Mouse (Mus musculus) neural tube, embryonic 12.5 days (tissue): ENCODE measurements around the gene Fam129b. TPM values are rescaled to one million over a fixed set of nuclear protein-coding genes. Genes with fewer than 3 reads are reported as not detected.

Experiments
- ATAC-seq: fragments of 200-750 bp; cut with Nextera tagmentation; 2 replicates; pipeline ENCODE4 v1.8.0; 2017; ENCODE audit warnings: low read depth, mild to moderate bottlenecking, moderate TSS enrichment, moderate library complexity; ENCODE audit not compliant: low FRiP score
- H3K27ac ChIP-seq: fragments of 300-500 bp; sonication (generic); 2 replicates; pipeline ENCODE4 v1.5.1; 2016
- H3K27me3 ChIP-seq: fragments of 300-500 bp; sonication (generic); replicated peaks from 2 replicates; pipeline ENCODE4 v1.6.1; 2016; ENCODE audit warnings: mild to moderate bottlenecking
- H3K36me3 ChIP-seq: fragments of 300-500 bp; sonication (generic); 2 replicates; pipeline ENCODE4 v1.6.1; 2016; ENCODE audit warnings: mild to moderate bottlenecking
- H3K4me1 ChIP-seq: fragments of 300-500 bp; sonication (generic); 2 replicates; pipeline ENCODE4 v1.6.1; 2016
- H3K4me2 ChIP-seq: fragments of 300-500 bp; sonication (generic); replicated peaks from 2 replicates; pipeline ENCODE4 v1.6.1; 2016; ENCODE audit warnings: mild to moderate bottlenecking
- H3K4me3 ChIP-seq: fragments of 300-500 bp; sonication (generic); 2 replicates; pipeline ENCODE4 v1.5.1; 2016
- H3K9ac ChIP-seq: fragments of 300-500 bp; sonication (generic); 2 replicates; pipeline ENCODE4 v1.6.1; 2016; ENCODE audit warnings: mild to moderate bottlenecking
- H3K9me3 ChIP-seq: fragments of 300-500 bp; sonication (generic); 2 replicates; pipeline ENCODE4 v1.6.1; 2016; ENCODE audit warnings: mild to moderate bottlenecking
- WGBS: fragments of 180-500 bp; shearing (Covaris S2); methylation state at CpG from one replicate; pipeline ENCODE4 v1.1.7; 2016; 5-methylcytosine and 5-hydroxymethylcytosine counted together
- polyA plus RNA-seq: library from polyadenylated mRNA; unstranded; fragments of >200 nt; fragmentation: Nextera tagmentation; extraction: Ambion mirVana; gene quantifications from 2 replicates; pipeline ENCODE4 v1.2.1, GENCODE M21; 2016

The Fam129b gene
- polyA plus RNA-seq = 39.6 and 40.3 TPM in 2 replicates

DNA sequence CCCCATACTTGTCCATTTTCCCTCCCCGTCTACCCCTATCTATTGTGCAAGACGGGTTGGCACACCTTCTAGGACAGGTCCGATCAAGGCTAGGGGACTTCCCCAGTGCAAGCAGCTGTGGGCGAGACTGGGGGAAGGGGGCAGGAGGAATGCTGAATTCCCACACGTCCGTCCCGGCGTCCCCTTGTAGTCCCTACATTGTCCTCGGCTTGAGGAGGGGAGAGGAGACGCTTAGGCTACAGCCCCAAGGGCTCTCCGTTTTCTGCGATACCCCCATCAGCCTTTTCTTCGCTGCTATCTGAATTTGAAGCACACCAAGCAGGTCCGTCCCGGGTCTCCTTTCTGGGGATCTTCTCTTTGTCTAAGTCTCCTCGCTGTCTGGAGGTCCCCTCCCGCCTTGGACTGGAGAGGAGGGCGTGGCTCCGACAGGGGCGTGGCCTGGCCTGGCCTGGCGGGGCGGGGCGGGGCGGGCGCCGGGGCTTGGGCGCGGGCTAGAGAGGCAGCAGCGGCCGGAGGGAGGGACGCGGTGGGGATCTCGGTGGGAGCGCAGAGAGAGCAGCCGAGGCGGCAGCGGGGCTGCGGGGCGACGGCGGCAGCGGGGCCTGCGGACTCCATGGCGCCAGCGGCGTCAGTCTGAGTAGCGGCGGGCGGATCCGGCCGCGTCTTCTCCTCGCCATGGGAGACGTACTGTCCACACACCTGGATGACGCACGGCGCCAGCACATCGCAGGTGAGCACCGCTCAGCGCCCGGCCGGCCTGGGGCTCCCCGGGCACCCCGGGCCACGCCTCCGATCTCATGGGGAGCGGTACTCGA, at the start of gene Fam129b:
Gene Fam129b, plus strand, starts transcription at position 440 of the 815 bp plus-strand sequence.
- under 1% methylated on average over 68 of the region's 68 CpGs for WGBS
- Histone ChIP-seq H3K36me3 (no peaks in the 10 kb centered on the region), H3K27me3 (no peaks in the 10 kb centered on the region), H3K4me2 (peak within 1 kb of the TSS; percentile 91), H3K4me1 (peaks cover 62% of the 10 kb centered on the region), H3K9me3 (no peaks in the 10 kb centered on the region), H3K27ac (peak within 1 kb of the TSS; percentile 66), H3K4me3 (peak within 1 kb of the TSS; percentile 79), H3K9ac (peak within 1 kb of the TSS; percentile 93)
- peak; percentile 89 for ATAC-seq

DNA sequence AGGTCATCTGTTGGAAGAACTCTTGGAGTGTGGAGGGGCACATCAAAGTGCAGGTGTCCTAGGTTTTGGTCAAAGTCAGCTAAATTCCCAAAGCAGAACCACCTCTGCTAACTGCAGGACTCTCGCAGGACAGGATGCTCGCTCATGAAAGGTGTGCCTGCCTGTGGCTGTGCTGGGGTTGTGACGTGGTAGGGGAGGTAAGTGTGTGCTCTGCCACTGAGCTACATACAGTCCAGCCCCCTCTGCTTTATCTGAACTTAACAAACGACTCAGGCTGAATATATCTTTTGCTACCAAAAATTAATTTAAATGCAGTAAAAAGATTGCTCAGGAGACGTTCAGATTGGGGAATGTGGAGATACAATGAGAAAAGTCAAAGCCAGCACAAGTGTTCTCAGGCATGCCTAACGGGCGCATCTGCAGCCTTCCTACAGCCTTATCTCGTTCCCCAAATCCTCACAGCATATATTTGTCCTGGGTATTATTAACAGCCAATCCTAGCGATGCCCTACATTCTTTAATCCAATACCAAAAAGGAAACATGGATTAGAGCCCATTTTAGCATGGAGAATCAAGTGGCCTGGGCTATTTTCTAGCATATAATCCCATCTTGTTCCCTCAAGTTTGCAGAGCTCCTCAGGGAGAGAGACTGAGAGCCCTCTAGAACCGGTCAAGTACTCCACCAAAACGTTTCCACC, 46.8 kb upstream of the Fam129b start:
- no peaks in the 10 kb centered on the region for H3K27me3 ChIP-seq
- H3K36me3 ChIP-seq = no peaks in the 10 kb centered on the region
- H3K27ac ChIP-seq = no peak overlapping the region
- no peak overlapping the region for H3K4me3 ChIP-seq
- peaks cover 5% of the 10 kb centered on the region for H3K4me1 ChIP-seq
- no peak overlapping the region for H3K9ac ChIP-seq
- H3K9me3 ChIP-seq = no peaks in the 10 kb centered on the region
- 83% methylated on average over 11 of the region's 11 CpGs for WGBS
- no peak for ATAC-seq
- H3K4me2 ChIP-seq = no peak overlapping the region

DNA sequence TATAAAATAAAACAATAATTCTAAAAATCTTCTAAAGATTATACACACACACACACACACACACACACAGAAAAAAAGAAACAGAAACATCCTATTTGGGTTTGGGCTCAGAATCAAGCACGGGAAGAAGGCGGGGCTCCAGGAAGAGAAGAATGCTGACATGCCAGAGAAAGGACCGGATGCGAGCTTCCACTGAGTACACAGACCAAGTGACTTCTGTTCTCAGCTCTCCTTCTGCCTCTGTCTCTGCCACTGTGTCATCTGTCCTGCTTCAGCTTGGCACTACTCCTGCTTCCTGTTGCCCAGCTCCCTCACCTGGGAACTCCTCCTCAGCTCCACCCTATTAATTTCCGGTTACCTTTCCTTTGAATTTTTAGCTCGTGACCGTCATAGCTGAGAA, 41.4 kb upstream of the Fam129b start:
- Histone ChIP-seq H3K27ac (0 out of 2 replicates have a peak overlapping the region, but pooled peaks have one; percentile 21), H3K4me2 (no peak overlapping the region)
- WGBS = 71% methylated on average over 7 of the region's 7 CpGs

DNA sequence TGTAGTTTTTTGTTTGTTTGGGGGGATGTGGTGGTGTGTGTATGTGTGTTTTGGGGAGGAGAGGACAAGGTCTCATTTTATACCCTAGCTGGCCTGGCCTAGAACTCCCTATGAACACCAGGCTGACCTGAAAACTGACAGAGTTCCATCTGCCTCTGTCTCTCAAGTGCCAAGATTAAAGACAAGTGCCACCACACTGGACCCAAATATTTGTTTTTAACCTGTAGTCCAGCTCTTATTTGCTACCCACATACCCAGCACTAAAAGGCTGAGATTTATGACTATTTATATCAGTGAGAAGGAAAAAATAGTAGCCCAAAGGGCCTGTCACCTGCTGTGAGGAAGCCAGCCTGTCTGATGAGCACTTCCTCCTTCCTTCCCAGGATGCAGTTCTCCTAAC, 40.3 kb upstream of the Fam129b start:
- no peak for ATAC-seq
- H3K27ac ChIP-seq = no peak overlapping the region

More for the DNA sequence above, 41.4 kb upstream of the Fam129b start:
- no peak for ATAC-seq
- H3K36me3 ChIP-seq = no peaks in the 10 kb centered on the region
- H3K9ac ChIP-seq = no peak overlapping the region
- no peak overlapping the region for H3K4me3 ChIP-seq
- H3K9me3 ChIP-seq = no peaks in the 10 kb centered on the region
- peaks cover 3% of the 10 kb centered on the region; the same call in 1 of the 2 replicates for H3K4me1 ChIP-seq
- H3K27me3 ChIP-seq = no peaks in the 10 kb centered on the region

DNA sequence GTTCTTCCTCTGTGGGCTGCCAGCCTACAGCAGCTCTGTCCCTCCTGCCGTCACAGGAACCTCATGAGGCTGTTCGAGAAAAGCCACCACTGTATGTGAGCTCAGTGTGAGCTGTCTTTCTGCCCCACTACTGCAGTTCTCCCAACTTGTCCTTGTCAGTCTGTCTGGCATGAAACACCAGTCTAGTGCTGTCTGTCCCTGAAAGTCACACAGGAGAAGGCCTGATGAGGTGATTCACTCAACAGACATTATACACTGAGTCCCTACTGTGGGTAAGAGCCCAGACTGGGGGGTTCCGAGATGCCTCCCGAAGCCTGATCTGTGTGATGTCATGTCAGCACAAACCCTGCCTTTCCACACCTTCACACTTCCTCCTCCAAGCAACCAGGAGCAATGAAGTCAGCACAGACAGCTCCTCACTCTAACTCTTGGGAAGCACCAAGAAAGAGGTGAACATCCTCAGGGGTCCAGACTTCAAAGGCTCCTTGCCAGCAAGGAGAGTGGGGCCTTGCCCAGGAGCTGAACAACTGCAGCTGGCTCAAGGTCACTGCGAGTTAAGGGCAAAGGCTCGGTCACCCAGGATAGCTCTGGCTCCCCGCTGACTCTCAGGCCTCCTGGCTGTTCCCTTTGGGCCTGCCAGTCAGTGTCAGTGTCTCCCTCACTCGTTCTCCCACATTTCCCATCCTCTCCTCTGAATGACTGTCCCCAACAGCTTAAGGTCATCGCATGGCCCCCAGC, 37.6 kb upstream of the Fam129b start:
- H3K27ac ChIP-seq = no peak overlapping the region
- H3K36me3 ChIP-seq = peaks cover 4% of the 10 kb centered on the region; the same call in 1 of the 2 replicates
- H3K27me3 ChIP-seq = no peaks in the 10 kb centered on the region
- H3K4me3 ChIP-seq = no peak overlapping the region
- H3K9me3 ChIP-seq = no peaks in the 10 kb centered on the region
- H3K9ac ChIP-seq = no peak overlapping the region
- ATAC-seq = no peak
- no peak overlapping the region for H3K4me2 ChIP-seq
- peaks cover 3% of the 10 kb centered on the region; the same call in 1 of the 2 replicates for H3K4me1 ChIP-seq
- 64% methylated on average over 9 of the region's 9 CpGs for WGBS

More for the DNA sequence above, 40.3 kb upstream of the Fam129b start:
- no peak overlapping the region for H3K4me3 ChIP-seq
- no peak overlapping the region for H3K9ac ChIP-seq
- H3K36me3 ChIP-seq = no peaks in the 10 kb centered on the region; the same call in 1 of the 2 replicates
- peaks cover 3% of the 10 kb centered on the region; the same call in 1 of the 2 replicates for H3K4me1 ChIP-seq
- H3K27me3 ChIP-seq = no peaks in the 10 kb centered on the region
- H3K4me2 ChIP-seq = no peak overlapping the region
- no peaks in the 10 kb centered on the region for H3K9me3 ChIP-seq

DNA sequence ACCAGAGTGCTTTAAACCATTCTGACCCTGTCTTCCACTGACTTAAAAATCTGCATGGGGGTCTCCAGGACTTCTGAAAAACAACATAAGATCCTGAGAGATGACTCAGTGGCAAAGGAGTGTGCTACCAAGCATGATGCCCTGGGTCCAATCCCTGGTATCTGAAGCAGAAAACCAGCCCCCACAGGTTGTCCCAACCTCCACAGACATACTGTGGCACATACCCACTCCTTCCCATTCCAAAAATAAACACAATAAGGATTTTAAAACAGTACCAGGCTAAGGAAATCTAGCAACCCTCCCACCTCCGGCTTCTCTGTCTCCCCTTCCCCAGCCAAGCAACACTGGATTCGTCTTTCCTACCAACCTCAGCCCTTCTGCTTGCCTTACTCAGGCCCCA, 36.7 kb upstream of the Fam129b start:
- Histone ChIP-seq H3K27ac (no peak overlapping the region), H3K9ac (no peak overlapping the region), H3K4me2 (no peak overlapping the region), H3K4me1 (peaks cover 3% of the 10 kb centered on the region; the same call in 1 of the 2 replicates), H3K9me3 (no peaks in the 10 kb centered on the region), H3K36me3 (peaks cover 4% of the 10 kb centered on the region; the same call in 1 of the 2 replicates), H3K4me3 (no peak overlapping the region), H3K27me3 (no peaks in the 10 kb centered on the region)
- WGBS = 85% methylated on average over 2 of the region's 2 CpGs
- ATAC-seq = no peak

DNA sequence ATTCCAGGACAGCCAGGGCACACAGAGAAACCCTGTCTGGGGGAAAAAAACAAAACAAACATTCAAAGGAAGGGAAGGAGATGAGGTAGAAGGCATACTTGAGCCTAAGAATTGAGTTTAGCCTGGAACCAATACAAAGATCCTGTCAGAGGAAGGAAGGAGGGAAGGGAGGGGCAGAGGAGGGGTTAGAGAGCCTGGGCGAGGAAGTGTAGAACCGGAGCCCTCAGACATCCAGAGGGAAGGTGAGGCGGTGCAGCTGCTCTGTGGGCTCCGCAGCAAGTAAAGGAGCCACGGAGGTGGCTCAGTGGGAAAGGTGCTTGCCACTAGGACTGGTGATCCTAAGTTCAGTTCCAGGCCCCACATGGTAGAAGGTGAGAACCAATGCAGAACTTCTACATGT, 34.8 kb upstream of the Fam129b start:
- 72% methylated on average over 5 of the region's 5 CpGs for WGBS
- no peak overlapping the region for H3K9ac ChIP-seq
- no peak for ATAC-seq

DNA sequence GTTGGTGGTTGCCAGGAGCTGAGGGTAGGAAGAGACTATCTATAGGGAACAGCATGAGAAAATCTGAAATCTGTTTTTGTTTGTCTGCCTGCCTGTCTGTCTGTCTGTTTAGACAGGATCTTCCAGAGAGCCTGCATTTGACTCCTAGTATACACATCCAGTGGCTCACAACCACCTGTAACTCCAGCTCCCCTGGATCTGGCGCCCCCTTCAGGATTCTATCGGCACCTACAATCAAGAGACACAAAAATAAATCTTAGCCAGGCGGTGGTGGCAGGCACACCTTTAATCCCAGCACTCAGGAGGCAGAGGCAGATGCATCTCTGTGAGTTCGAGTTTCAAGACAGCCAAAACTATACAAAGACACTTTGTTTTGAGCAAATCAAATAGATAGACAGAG, 33.4 kb upstream of the Fam129b start:
- 45% methylated on average over 4 of the region's 4 CpGs for WGBS
- Histone ChIP-seq H3K36me3 (peaks cover 4% of the 10 kb centered on the region; the same call in 1 of the 2 replicates), H3K9ac (no peak overlapping the region), H3K4me1 (peaks cover 10% of the 10 kb centered on the region), H3K27me3 (no peaks in the 10 kb centered on the region), H3K4me2 (no peak overlapping the region), H3K4me3 (no peak overlapping the region), H3K27ac (no peak overlapping the region), H3K9me3 (no peaks in the 10 kb centered on the region)
- no peak for ATAC-seq

More for the DNA sequence above, 34.8 kb upstream of the Fam129b start:
- no peaks in the 10 kb centered on the region for H3K27me3 ChIP-seq
- no peak overlapping the region for H3K27ac ChIP-seq
- peaks cover 4% of the 10 kb centered on the region; the same call in 1 of the 2 replicates for H3K36me3 ChIP-seq
- H3K4me2 ChIP-seq = no peak overlapping the region
- no peak overlapping the region for H3K4me3 ChIP-seq
- no peaks in the 10 kb centered on the region for H3K9me3 ChIP-seq
- peaks cover 7% of the 10 kb centered on the region for H3K4me1 ChIP-seq

DNA sequence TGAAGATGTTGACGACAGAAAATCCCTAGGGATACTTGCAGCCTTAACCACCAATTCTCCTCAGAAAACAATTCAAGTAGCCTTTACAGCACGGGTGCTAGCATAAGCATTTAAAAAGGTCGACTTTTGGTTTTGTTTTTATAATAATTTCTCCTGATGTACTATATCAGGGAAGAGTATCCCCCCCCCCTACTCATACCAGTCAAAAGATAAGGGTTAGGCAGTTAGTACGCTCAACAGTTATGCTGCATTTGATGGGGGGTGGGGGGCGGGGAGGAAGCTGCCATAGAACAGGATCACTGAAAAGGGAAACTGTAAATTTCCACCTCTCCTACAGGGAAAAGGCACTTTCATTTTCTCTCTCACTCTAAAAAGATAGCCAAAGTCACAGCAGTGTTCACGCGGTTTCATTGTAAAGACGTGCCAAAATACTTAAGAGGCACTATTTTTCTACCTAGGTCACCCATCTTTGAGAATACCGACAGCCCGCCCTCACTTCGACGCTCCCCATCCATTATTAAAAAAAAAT, 30.3 kb upstream of the Fam129b start:
- WGBS = 4% methylated on average over 12 of the region's 12 CpGs
- Histone ChIP-seq H3K27ac (0 out of 2 replicates have a peak overlapping the region, but pooled peaks have one; percentile 59), H3K27me3 (no peaks in the 10 kb centered on the region), H3K36me3 (peaks cover 4% of the 10 kb centered on the region; the same call in 1 of the 2 replicates), H3K9ac (peak overlapping the region; percentile 85), H3K4me1 (peaks cover 6% of the 10 kb centered on the region), H3K4me2 (peak overlapping the region; percentile 95), H3K9me3 (no peaks in the 10 kb centered on the region), H3K4me3 (peak overlapping the region; percentile 77)
- no peak for ATAC-seq

DNA sequence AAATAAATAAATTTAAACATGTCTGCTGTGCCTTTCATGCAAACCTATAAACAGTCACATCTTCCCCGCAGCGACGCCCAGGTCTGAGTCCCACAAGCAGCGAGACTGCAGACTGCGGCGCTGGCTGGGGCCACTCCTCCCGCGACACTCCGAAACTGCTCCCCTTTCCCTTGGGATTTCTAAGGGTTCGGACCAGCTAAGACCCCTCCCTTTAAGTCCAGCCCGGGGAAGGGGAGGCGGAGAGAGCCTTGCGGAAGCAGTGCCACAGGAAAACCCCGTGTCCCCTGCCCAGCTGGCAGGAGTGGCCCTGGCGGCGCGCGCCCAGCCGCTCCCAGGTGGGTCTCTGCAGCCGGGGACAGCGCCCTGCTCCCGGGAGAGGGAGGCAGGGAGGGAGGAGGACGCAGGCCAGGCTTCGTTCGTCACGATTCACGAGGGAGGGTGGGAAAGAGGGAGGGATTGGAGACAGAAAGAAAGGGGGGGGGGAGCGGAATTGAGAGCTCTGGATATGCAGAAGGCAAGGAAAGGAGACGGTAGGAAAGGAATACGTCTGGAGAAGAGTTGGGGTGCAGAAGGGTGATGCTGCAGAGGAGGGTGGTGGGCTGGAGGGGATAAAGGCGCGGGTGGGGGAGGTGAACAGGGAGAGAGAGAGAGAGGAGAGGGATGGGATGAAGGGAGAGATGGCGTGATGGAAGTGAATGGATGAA, 29.7 kb upstream of the Fam129b start:
- under 1% methylated on average over 33 of the region's 33 CpGs for WGBS
- peak overlapping the region; percentile 95 for H3K4me2 ChIP-seq
- H3K27me3 ChIP-seq = no peaks in the 10 kb centered on the region
- peaks cover 6% of the 10 kb centered on the region for H3K4me1 ChIP-seq
- H3K9ac ChIP-seq = peak overlapping the region; percentile 85
- H3K36me3 ChIP-seq = peaks cover 4% of the 10 kb centered on the region; the same call in 1 of the 2 replicates
- H3K4me3 ChIP-seq = peak overlapping the region; percentile 77
- peak overlapping the region; percentile 59 for H3K27ac ChIP-seq
- ATAC-seq = peak; percentile 69
- no peaks in the 10 kb centered on the region for H3K9me3 ChIP-seq
